Mouse (Mus musculus) layer of hippocampus, postnatal 25 days (tissue): ENCODE measurements around the gene Tcea2. TPM values are rescaled to one million over a fixed set of nuclear protein-coding genes. Genes with fewer than 3 reads are reported as not detected.

Source experiments
- DNase-seq, 2 experiments: peaks; one replicate each; pipeline ENCODE4 v3.0.0; 2022; ENCODE audit warnings: mixed read lengths in 2 of 2, low spot score in 1 of 2; ENCODE audit errors: extremely low spot score in 1 of 2
- total RNA-seq, 2 experiments: library from RNA; stranded (reverse); gene quantifications; 2 replicates each; pipeline ENCODE4 v1.2.3; 2021

Gene Tcea2
- total RNA-seq, 2 experiments from 2014 or later, result 53.7 to 65.7 TPM

- no peak for DNase-seq
These were observed 6.6 kb upstream of the Tcea2 start for GRCm38 (mm10) chr2:181673501-181673900.

DNA sequence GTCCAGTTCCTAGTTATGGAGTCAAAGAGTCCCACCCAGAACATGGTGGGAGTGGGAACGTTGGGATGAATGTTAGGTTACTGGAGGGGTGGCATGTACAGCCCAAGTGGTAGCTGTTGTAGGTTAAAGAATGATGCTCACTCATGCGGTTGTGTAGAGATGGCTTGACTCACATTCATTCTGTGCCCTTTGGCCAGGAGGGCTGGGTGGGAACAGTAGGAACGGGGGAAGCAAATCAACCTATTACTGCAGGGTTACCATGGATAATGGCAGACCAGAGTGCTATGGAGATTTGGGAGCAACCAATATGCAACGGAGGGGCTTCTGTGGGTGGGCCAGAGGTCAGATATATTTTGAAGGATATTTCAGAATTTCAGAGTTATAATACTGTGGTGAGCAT lies 5.2 kb upstream of the Tcea2 start:
- no peak for DNase-seq

GRCm38 (mm10) chr2:181675454-181675853 lies 4.7 kb upstream of the Tcea2 start:
- DNase-seq, result peak in 1 of 2 experiments; percentile 45

DNA sequence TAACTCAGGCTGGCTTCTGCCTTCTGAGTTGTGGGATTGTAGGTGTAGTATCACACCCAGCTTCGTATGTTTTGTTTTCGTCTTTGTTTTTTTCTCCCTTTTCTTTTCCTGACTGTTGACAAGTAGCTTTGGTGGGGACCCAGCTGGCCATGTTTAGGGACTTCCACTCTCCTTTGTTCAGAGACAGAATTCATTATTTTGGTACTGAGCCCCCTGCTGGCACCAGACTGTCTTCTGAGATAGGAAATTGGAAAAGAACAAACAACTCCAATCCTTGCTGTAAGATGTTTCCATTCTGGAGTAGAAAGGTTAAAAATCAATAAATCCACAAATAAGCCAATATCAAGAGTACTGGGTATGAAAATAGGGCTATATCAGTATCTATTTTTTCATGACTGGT lies 3.7 kb upstream of the Tcea2 start:
- no peak for DNase-seq

DNA sequence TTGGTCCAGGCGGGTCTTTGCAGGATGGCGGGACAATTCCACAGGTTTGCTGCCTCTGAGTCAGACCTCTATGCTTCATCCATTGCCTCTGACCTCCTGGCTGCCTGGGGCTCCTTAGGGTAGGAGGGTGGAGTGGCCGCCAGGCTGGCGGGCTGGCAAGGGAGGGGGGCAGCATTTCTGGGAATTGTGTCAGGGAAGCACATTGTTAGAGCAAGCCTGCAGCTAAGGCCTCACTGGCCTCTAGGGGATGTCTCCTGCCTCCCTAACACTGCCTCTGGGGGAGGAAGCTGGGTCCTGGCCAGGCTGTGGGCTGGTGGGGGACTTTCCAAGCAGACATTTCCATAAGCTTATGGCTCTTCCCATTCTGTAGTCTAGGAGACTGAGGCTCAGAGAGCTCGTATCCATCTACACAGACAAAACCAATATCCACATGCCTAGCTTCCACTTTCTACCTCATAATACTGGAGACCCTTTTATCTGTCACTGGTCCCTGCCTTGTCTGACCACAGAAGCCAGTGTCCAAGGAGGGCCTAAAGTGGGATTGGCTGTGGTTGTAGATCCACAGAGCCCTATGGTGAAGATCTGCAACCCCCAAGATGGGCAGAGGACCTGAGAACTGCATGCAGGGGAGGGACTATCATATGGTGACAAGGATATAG lies 2.9 kb upstream of the Tcea2 start:
- no peak for DNase-seq

DNA sequence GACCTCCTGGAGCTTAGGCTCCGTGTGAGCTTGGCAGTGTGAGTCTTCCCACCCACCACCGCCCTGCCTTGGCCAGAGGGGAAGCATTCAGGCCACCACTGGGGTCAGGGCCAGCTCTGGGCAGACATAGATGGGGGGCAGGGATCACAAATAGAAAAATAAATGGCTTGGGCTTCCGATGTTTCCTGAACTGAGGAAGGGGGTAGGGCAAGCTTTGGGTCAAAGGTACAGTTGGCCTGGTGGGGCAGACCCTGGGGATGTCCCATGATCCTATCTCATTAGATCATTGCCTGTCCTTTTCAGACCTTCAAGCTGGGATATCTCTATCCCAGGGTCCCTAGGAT lies 2.4 kb upstream of the Tcea2 start:
- DNase-seq, result no peak

GRCm38 (mm10) chr2:181678780-181679179 lies 1.3 kb upstream of the Tcea2 start:
- DNase-seq, result peak in 1 of 2 experiments; percentile 62

GRCm38 (mm10) chr2:181680716-181681117 lies 607 bp downstream of the Tcea2 start:
- no peak for DNase-seq

DNA sequence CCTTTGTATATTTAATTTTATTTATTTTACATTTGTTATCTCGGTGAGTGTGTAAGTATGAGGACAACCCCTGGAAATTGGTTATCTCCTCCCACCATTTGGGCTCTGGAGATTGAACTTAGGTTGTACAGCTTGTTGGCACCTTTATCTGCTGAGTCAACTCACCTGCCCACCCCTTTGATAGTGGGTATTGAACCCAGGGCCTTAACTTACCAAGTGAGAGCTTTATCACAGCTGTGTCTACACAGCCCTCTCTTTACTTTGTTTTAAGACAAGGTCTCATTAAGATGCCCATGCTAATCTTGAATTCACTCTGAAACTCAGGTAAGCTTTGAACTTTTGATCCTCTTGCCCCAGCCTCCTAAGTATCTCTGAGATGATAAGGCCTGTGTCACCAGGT lies 1.9 kb downstream of the Tcea2 start:
- no peak for DNase-seq

DNA sequence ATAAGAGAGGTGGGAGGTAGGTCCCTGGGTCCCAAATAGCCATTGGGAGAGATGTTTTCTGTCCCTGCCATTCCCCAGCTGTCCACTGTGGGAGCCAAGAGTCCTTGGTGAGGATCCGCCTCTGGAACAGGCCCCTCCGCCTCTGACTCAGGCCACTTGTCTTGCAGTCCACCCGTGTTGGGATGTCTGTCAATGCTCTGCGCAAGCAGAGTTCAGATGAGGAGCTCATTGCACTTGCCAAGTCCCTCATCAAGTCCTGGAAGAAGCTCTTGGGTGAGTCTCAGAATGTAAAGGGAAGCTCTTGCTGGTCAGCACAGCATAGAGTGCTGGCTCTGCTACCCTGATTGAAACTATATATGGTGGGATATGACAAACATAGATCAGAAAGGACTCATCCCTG lies 3.3 kb downstream of the Tcea2 start:
- no peak for DNase-seq

GRCm38 (mm10) chr2:181684713-181685112 lies 4.6 kb downstream of the Tcea2 start:
- DNase-seq, result no peak

- DNase-seq, result no peak
These were observed 5.6 kb downstream of the Tcea2 start for GRCm38 (mm10) chr2:181685686-181686085.

DNA sequence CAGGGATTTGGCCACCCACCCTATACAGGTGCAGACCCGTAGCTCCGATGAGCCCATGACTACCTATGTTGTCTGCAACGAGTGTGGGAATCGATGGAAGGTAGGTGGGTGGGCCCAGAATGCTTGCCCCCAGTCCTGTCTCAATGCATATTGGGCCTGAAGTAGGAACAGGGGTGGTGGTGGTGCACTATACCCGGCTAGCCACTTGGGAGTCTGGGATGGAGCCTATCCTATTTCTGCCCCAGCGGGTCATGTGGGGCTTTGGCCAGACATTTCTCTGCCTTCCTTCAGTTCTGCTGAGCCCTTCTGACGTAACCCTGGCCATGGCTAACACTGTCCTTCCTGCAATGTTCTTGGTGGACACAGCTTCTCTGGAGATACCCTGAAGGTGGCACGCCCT lies 7.5 kb downstream of the Tcea2 start:
- no peak for DNase-seq

- no peak for DNase-seq
These were observed 9.5 kb downstream of the Tcea2 start for GRCm38 (mm10) chr2:181689466-181690160.

DNA sequence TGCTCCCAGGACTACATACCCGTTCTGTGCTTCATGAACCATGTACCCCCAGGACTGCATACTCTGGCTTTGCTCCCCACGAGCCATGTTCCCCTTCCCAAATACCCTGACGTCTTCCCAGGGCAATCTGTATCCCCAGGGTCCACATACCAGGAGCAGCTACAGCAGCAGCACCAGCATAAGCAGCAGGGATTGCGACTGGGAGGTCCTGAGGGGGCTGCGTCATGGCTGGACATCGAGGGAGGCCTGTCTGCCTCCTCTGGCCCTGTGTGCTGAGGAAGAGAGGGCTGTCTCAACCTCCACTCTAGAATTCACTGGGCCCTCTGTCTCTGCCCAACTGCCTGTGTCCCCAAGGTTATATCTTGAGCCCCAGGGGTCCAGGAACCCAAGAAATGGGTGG lies 11.0 kb downstream of the Tcea2 start:
- peak in 1 of 2 experiments; percentile 2 for DNase-seq

GRCm38 (mm10) chr2:181691571-181691970 lies 11.5 kb downstream of the Tcea2 start:
- no peak for DNase-seq

DNA sequence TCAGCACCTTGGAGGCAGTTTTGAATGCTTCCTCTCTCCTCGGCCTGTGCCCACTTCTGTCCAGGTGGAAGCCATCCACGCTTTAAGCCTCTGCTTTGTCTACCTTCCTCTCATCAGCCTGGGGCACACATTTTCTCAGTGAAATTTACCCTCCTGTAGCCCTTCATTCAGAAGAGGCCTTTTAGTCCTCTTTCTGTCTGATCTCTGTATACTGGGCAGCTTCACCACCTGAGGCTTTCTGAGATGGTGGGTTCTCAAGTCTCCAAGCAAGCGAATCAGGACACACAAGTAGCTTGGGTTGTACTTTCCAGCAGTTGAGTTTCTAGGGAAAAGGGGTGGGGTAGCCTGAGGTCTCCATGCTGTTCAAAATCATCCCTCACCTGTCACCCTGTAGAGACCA lies 12.2 kb downstream of the Tcea2 start:
- no peak for DNase-seq

GRCm38 (mm10) chr2:181693339-181694280 lies 13.5 kb downstream of the Tcea2 start, which contains the start of gene Rgs19:
Gene Rgs19 (minus strand): TSS chr2:181693977.
- peak; percentile 63 to 71 for DNase-seq

DNA sequence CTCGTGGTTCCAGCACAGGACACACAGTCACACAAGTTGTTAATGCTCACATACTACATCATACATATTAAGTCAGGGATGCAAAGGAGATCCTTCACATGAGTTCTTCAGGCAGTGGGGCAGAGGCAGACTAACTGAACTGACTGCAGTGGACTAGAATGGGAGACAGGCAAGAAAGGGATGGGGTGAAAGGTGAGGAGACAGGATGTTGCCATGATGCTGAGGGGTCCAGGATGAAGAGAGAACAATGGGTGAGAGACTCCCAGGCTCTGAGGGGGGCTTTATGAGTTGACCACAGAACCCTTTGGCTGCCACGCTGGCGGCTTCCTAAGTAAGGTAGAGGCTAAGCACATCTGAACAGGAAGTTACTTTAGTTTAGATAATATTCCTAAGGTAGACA lies 14.5 kb downstream of the Tcea2 start:
- DNase-seq, result peak in 1 of 2 experiments; percentile 2

DNA sequence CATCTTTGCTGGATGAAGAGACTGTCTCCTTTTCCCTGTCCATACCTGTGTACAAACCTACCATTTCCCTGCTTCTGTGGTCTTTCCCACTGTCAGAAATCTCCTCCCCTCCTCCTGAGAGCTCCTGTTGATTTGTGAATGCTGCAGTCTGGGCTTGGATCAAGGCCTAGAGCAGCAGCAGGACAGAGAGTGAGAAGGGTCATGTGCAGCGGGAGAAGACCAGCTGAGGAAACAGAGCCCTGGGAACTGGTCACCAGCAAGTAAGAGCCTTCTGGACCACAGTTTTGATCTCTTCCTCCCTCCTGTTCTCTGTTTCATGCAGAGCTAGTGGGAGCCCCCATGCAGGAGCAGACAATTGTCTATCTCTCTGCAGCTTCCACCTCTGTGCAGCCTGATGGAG lies 15.7 kb downstream of the Tcea2 start:
- DNase-seq, result peak in 1 of 2 experiments; percentile 1

DNA sequence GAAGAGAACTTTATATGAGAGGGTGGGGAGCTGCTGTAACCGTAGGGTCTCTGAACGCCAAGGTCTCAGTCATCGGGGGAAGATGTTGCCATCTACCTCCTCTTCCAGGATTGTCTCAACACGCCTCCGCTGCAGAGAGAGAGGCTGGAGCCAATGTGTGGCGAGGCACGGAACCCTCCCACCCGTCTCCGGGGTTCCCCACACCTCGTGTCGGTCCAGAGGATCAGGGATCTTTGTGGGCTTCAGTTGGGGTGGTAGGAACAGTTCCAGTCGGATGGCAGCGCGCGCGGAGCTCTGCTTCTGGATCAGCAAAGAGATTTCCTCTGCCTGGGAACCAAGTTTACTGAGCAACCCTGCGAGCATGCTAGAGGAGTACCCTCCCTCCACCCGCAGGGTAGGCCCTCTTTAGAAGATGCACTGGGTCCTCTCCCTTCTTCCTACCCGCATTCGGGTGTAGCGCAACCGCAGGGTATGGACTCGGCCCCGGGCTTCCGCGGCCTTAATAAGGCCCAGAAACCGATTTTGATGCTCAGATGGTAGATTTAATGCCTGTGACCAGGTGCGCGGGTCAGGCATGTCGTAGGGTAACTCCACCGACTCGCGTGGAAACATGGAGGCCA lies 16.8 kb downstream of the Tcea2 start:
- no peak for DNase-seq
